In the genomic region with DNA sequence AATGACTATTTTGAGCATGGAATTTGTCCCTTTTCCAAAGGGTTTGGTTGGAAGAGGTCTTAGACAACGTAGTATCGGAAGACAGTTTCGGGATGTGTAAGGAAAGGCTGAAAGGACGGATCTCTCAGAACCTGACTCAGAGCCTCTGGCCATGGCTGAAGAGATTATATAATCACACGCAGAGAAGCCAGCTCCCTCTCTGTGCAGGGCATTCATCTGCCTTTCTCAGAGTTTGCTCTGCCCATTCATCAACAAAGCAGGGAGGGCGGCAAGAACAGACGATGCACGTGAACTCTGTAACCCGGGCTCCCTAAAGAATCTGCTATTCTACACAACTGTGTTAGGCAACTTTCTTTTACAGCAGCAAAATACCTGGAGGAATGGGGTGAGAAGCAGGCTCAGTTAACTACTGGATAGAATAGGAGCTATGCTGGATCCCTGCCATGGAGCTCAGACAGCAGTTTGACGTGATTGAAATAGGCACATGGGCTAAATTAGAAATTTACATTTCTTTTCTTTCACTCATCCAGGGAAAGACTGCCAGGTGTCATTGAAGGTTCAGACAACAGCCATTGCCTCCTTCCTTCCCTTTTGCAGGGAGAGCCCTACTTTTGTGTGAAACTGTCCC, we compare ENCODE assay signal across 8 mouse cellular contexts. TPM values are rescaled to one million over a fixed set of nuclear protein-coding genes. Genes with fewer than 3 reads are reported as not detected.
A peak's percentile ranks its signal among the peaks of the same experiment; 100 is the strongest.
DNase-seq lines count a peak whose midpoint lies in the region; ATAC-seq and TF ChIP-seq lines count a peak whose summit lies in the region.

No protein-coding gene starts in this region.

- H3K4me2 ChIP-seq in heart, postnatal 0 days (ENCODE audit: low read depth, low read length): peak overlapping the region; percentile 69
- peak overlapping the region; percentile 56 for H3K4me2 ChIP-seq in hindbrain, embryonic 12.5 days (replicated peaks)
- peak overlapping the region; percentile 67 for H3K4me2 ChIP-seq in midbrain, postnatal 0 days (ENCODE audit: low read depth, low read length, poor library complexity, severe bottlenecking)

- DNase-seq in heart, postnatal 0 days (ENCODE audit: low spot score): no peak
- DNase-seq in heart, adult 18-20 months: no peak
- DNase-seq in cerebellum, adult 2 months: peak; percentile 64 to 82
- DNase-seq in midbrain, postnatal 0 days (ENCODE audit: low spot score): peak; percentile 33
- no peak for DNase-seq in spleen, postnatal 4 days (ENCODE audit: low spot score in 2 of 2)
- no peak for DNase-seq in spleen, postnatal 36 days (ENCODE audit: low spot score in 2 of 2)

- H3K9me3 ChIP-seq in heart, postnatal 0 days (replicated peaks; ENCODE audit: control insufficient read depth, low read length): no peaks in the 10 kb centered on the region
- H3K9me3 ChIP-seq in hindbrain, embryonic 12.5 days (replicated peaks): no peaks in the 10 kb centered on the region
- no peaks in the 10 kb centered on the region for H3K9me3 ChIP-seq in midbrain, postnatal 0 days (ENCODE audit: low read length)

- no peak for TF ChIP-seq EP300 in heart, postnatal 0 days (IDR thresholded peaks at IDR 0.05; ENCODE audit: low read depth)

- H3K27me3 ChIP-seq in heart, postnatal 0 days (ENCODE audit: control insufficient read depth, insufficient read depth, low read length): no peaks in the 10 kb centered on the region
- H3K27me3 ChIP-seq in cerebellum, adult 2 months (ENCODE audit: control insufficient read depth, insufficient read depth, low read length): no peaks in the 10 kb centered on the region
- H3K27me3 ChIP-seq in hindbrain, embryonic 12.5 days: no peaks in the 10 kb centered on the region
- no peaks in the 10 kb centered on the region for H3K27me3 ChIP-seq in midbrain, postnatal 0 days (ENCODE audit: insufficient read depth, low read length)

- no peak overlapping the region for H3K27ac ChIP-seq in heart, postnatal 0 days (ENCODE audit: low read depth)
- H3K27ac ChIP-seq in cerebellum, adult 2 months (ENCODE audit: insufficient read depth, low read length): peak overlapping the region; percentile 81
- peak overlapping the region; percentile 89 for H3K27ac ChIP-seq in hindbrain, embryonic 12.5 days
- peak overlapping the region; percentile 78 for H3K27ac ChIP-seq in midbrain, postnatal 0 days (ENCODE audit: low read depth, low read length)

- H3K9ac ChIP-seq in heart, postnatal 0 days (replicated peaks; ENCODE audit: low read depth, low read length): no peak overlapping the region
- peak overlapping the region; percentile 57 for H3K9ac ChIP-seq in hindbrain, embryonic 12.5 days
- peak overlapping the region; percentile 55 for H3K9ac ChIP-seq in midbrain, postnatal 0 days (replicated peaks; ENCODE audit: low read length, poor library complexity, severe bottlenecking)

- no peak for TF ChIP-seq CTCF in heart, postnatal 0 days (IDR thresholded peaks at IDR 0.05; ENCODE audit: low read depth)
- no peak for TF ChIP-seq CTCF in cerebellum, adult 2 months (IDR thresholded peaks at IDR 0.05; ENCODE audit: borderline replicate concordance, insufficient read depth, low read depth, low read length)
- no peak for TF ChIP-seq CTCF in midbrain, postnatal 0 days (IDR thresholded peaks at IDR 0.05)

- TF ChIP-seq POLR2A in cerebellum, adult 2 months (IDR thresholded peaks at IDR 0.05; ENCODE audit: borderline replicate concordance, insufficient read depth, low read length): no peak

- ATAC-seq in heart, postnatal 0 days (ENCODE audit: insufficient read depth, low read depth): no peak
- no peak for ATAC-seq in hindbrain, embryonic 12.5 days (ENCODE audit: low FRiP score)
- ATAC-seq in midbrain, postnatal 0 days (ENCODE audit: low FRiP score): no peak
- ATAC-seq in megakaryocyte progenitor cell, adult 5-6 weeks (replicated peaks; ENCODE audit: poor library complexity): no peak

- peaks cover 13% of the 10 kb centered on the region; the same call in 1 of the 2 replicates for H3K4me1 ChIP-seq in heart, postnatal 0 days (ENCODE audit: control insufficient read depth, insufficient read depth)
- H3K4me1 ChIP-seq in cerebellum, adult 2 months (ENCODE audit: control insufficient read depth, insufficient read depth, low read length): peaks cover 9% of the 10 kb centered on the region; the same call in 1 of the 2 replicates
- H3K4me1 ChIP-seq in hindbrain, embryonic 12.5 days: peaks cover 15% of the 10 kb centered on the region
- peaks cover 4% of the 10 kb centered on the region; the same call in 1 of the 2 replicates for H3K4me1 ChIP-seq in midbrain, postnatal 0 days (ENCODE audit: insufficient read depth, low read length)

- WGBS in heart, postnatal 0 days: 39% methylated on average over 10 of the region's 10 CpGs
- 3% methylated on average over 10 of the region's 10 CpGs for whole genome bisulfite sequencing in cerebellum, adult 2 months
- 16% methylated on average over 10 of the region's 10 CpGs for WGBS in hindbrain, embryonic 12.5 days
- 12% methylated on average over 10 of the region's 10 CpGs for WGBS in midbrain, postnatal 0 days

- no peaks in the 10 kb centered on the region for H3K36me3 ChIP-seq in heart, postnatal 0 days (replicated peaks; ENCODE audit: control insufficient read depth, insufficient read depth, low read length)
- H3K36me3 ChIP-seq in hindbrain, embryonic 12.5 days: no peaks in the 10 kb centered on the region
- H3K36me3 ChIP-seq in midbrain, postnatal 0 days (ENCODE audit: insufficient read depth, low read length): no peaks in the 10 kb centered on the region

- H3K4me3 ChIP-seq in heart, postnatal 0 days (ENCODE audit: low read depth, low read length): no peak overlapping the region
- no peak overlapping the region for H3K4me3 ChIP-seq in cerebellum, adult 2 months (replicated peaks; ENCODE audit: insufficient read depth, low read depth, low read length)
- H3K4me3 ChIP-seq in hindbrain, embryonic 12.5 days: peak overlapping the region; percentile 31
- peak overlapping the region; percentile 31 for H3K4me3 ChIP-seq in midbrain, postnatal 0 days (ENCODE audit: low read depth, low read length)

RNA-seq across cellular contexts. Expression of a gene that starts 13.6 kb away (rescaled TPM):
- total RNA-seq in heart, postnatal 0 days (2014; rRNA removed; ENCODE audit: low replicate concordance): 1,140 and 1,565 TPM in 2 replicates
- 1,324 and 1,428 TPM in 2 replicates for polyA plus RNA-seq in heart, postnatal 0 days (2015; fragmentation: Nextera tagmentation; extraction: Ambion mirVana)
- 100 to 1,000 TPM; 215 to 232 TPM for total RNA-seq in heart, adult 18-20 months (2021)
- 1,309 and 1,339 TPM in 2 replicates for polyA plus RNA-seq in cerebellum, adult 2 months (2012; rRNA removed)
- polyA plus RNA-seq in hindbrain, embryonic 12.5 days (2016; fragmentation: Nextera tagmentation; extraction: Ambion mirVana): 1,134 and 1,420 TPM in 2 replicates
- 736 and 976 TPM in 2 replicates for total RNA-seq in midbrain, postnatal 0 days (2014; rRNA removed)
- polyA plus RNA-seq in midbrain, postnatal 0 days (2015; fragmentation: Nextera tagmentation; extraction: Ambion mirVana): 1,685 and 1,800 TPM in 2 replicates
- total RNA-seq in megakaryocyte progenitor cell, adult 5-6 weeks (2015): 477 and 576 TPM in 2 replicates
- 746 and 790 TPM in 2 replicates for total RNA-seq in megakaryocyte progenitor cell, adult 5-6 weeks (2017)

RNA-seq across cellular contexts. Expression of a gene that starts 19.6 kb away (rescaled TPM):
- total RNA-seq in heart, postnatal 0 days (2014; rRNA removed; ENCODE audit: low replicate concordance): not detected in 2 replicates
- polyA plus RNA-seq in heart, postnatal 0 days (2015; fragmentation: Nextera tagmentation; extraction: Ambion mirVana): 0.41 and 1.2 TPM in 2 replicates
- under 1 TPM; 0.57 to 0.74 TPM for total RNA-seq in heart, adult 18-20 months (2021)
- 3.4 TPM in 2 replicates for polyA plus RNA-seq in cerebellum, adult 2 months (2012; rRNA removed)
- polyA plus RNA-seq in hindbrain, embryonic 12.5 days (2016; fragmentation: Nextera tagmentation; extraction: Ambion mirVana): 2.7 and 2.9 TPM in 2 replicates
- 0.80 and 1.4 TPM in 2 replicates for total RNA-seq in midbrain, postnatal 0 days (2014; rRNA removed)
- 0.58 and 1.4 TPM in 2 replicates for polyA plus RNA-seq in midbrain, postnatal 0 days (2015; fragmentation: Nextera tagmentation; extraction: Ambion mirVana)
- 0.54 and 0.64 TPM in 2 replicates for total RNA-seq in megakaryocyte progenitor cell, adult 5-6 weeks (2015)
- total RNA-seq in megakaryocyte progenitor cell, adult 5-6 weeks (2017): 0.95 and 2.2 TPM in 2 replicates

RNA-seq across cellular contexts. Expression of a gene that starts 36.4 kb away (rescaled TPM):
- 6.0 and 10.9 TPM in 2 replicates for total RNA-seq in heart, postnatal 0 days (2014; rRNA removed; ENCODE audit: low replicate concordance)
- polyA plus RNA-seq in heart, postnatal 0 days (2015; fragmentation: Nextera tagmentation; extraction: Ambion mirVana): 12.8 and 13.0 TPM in 2 replicates
- total RNA-seq in heart, adult 18-20 months (2021): 10 to 100 TPM in 1 of 2 experiments, 1 to 10 TPM in 1; 7.8 to 10.7 TPM
- 21.0 and 26.6 TPM in 2 replicates for polyA plus RNA-seq in cerebellum, adult 2 months (2012; rRNA removed)
- polyA plus RNA-seq in hindbrain, embryonic 12.5 days (2016; fragmentation: Nextera tagmentation; extraction: Ambion mirVana): 7.9 and 8.4 TPM in 2 replicates
- total RNA-seq in midbrain, postnatal 0 days (2014; rRNA removed): 2.0 and 5.5 TPM in 2 replicates
- 7.7 and 10.7 TPM in 2 replicates for polyA plus RNA-seq in midbrain, postnatal 0 days (2015; fragmentation: Nextera tagmentation; extraction: Ambion mirVana)
- 23.8 and 24.1 TPM in 2 replicates for total RNA-seq in megakaryocyte progenitor cell, adult 5-6 weeks (2015)
- total RNA-seq in megakaryocyte progenitor cell, adult 5-6 weeks (2017): 14.2 and 21.6 TPM in 2 replicates

RNA-seq across cellular contexts. Expression of a gene that starts 47.8 kb away (rescaled TPM):
- total RNA-seq in heart, postnatal 0 days (2014; rRNA removed; ENCODE audit: low replicate concordance): 45.7 and 51.2 TPM in 2 replicates
- 63.9 and 65.7 TPM in 2 replicates for polyA plus RNA-seq in heart, postnatal 0 days (2015; fragmentation: Nextera tagmentation; extraction: Ambion mirVana)
- 10 to 100 TPM; 20.5 to 24.2 TPM for total RNA-seq in heart, adult 18-20 months (2021)
- polyA plus RNA-seq in cerebellum, adult 2 months (2012; rRNA removed): 78.5 and 82.1 TPM in 2 replicates
- 296 and 298 TPM in 2 replicates for polyA plus RNA-seq in hindbrain, embryonic 12.5 days (2016; fragmentation: Nextera tagmentation; extraction: Ambion mirVana)
- total RNA-seq in midbrain, postnatal 0 days (2014; rRNA removed): 145 and 147 TPM in 2 replicates
- 205 and 219 TPM in 2 replicates for polyA plus RNA-seq in midbrain, postnatal 0 days (2015; fragmentation: Nextera tagmentation; extraction: Ambion mirVana)
- 66.3 and 72.0 TPM in 2 replicates for total RNA-seq in megakaryocyte progenitor cell, adult 5-6 weeks (2015)
- total RNA-seq in megakaryocyte progenitor cell, adult 5-6 weeks (2017): 77.3 and 86.5 TPM in 2 replicates

RNA-seq across cellular contexts. Expression of a gene that starts 51.3 kb away (rescaled TPM):
- not detected in 2 replicates for total RNA-seq in heart, postnatal 0 days (2014; rRNA removed; ENCODE audit: low replicate concordance)
- not detected in 2 replicates for polyA plus RNA-seq in heart, postnatal 0 days (2015; fragmentation: Nextera tagmentation; extraction: Ambion mirVana)
- total RNA-seq in heart, adult 18-20 months (2021): not detected
- polyA plus RNA-seq in cerebellum, adult 2 months (2012; rRNA removed): 0.14 TPM in 1 of 2 replicates, not detected in the other
- not detected in 2 replicates for polyA plus RNA-seq in hindbrain, embryonic 12.5 days (2016; fragmentation: Nextera tagmentation; extraction: Ambion mirVana)
- total RNA-seq in midbrain, postnatal 0 days (2014; rRNA removed): not detected in 2 replicates
- not detected in 2 replicates for polyA plus RNA-seq in midbrain, postnatal 0 days (2015; fragmentation: Nextera tagmentation; extraction: Ambion mirVana)
- not detected in 2 replicates for total RNA-seq in megakaryocyte progenitor cell, adult 5-6 weeks (2015)
- not detected in 2 replicates for total RNA-seq in megakaryocyte progenitor cell, adult 5-6 weeks (2017)

Comparison
In these comparisons a context has a peak if more than half of its experiments do, and no peak if none do; other contexts are left out.
1. DNase-seq: peak in cerebellum, adult 2 months (2 of 2) and midbrain, postnatal 0 days (single experiment); none in heart, postnatal 0 days (single experiment), heart, adult 18-20 months (0 of 2), spleen, postnatal 4 days (0 of 2) and spleen, postnatal 36 days (0 of 2).
2. H3K4me3 ChIP-seq: peak in hindbrain, embryonic 12.5 days (single experiment) and midbrain, postnatal 0 days (single experiment); none in heart, postnatal 0 days (single experiment) and cerebellum, adult 2 months (single experiment).
3. Peak in every context shown above with its lines, with median percentiles within 50 percentile points of each other: H3K4me2 ChIP-seq.